9 mouse cellular contexts compared by ENCODE assay signal in the genomic region with DNA sequence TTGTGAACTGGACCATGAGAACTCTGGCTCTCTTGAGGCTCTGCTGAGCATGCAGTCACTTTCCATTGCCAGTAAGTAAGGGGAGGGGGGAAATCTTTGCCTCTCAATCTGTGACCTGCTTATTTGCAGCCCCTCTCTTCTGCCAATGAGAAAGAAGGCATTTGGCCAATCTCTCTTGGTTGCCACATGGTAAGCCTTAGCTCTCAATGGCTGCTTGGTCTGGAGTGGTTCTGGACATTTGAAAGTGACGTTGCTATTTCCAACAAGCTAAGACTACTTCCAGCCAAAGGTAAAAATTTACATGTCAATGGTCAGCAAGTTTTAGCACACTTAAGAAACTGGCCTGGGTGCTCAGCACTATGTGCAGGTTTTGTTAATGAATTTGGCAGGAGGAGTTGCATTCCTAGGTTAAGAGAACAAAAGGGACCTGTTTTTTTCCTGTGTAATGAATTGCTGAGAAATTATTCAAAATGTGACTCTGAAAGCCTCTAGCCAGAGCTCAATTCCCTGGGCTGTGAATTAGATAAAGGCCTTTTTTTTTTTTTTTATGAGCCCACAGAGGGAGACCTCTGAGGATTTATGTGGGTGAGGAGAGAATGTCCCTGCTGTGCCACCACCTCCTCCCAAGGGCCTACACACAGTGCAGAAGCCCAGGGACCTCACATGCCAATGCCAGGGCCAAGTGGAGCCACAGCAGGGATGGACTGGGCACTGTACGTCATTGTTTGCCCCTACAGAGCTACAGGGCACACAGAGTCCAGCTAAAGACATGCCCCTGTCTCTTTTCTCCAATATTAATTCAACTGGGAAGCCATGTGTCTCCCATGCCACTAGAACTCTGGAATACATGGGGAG.
DNase-seq lines count a peak whose midpoint lies in the region; ATAC-seq and TF ChIP-seq lines count a peak whose summit lies in the region.
"Had no signal": no experiment of that assay in that cellular context is flagged by ENCODE, and none has a peak within 500 bp of the region (broad histone marks: within the 10 kb centered on the region; RNA-seq: fewer than 3 reads in every experiment).

No protein-coding gene starts in this region.

- peaks cover 6% of the 10 kb centered on the region; the same call in 1 of the 2 replicates for H3K9me3 ChIP-seq in forebrain, embryonic 13.5 days (replicated peaks)
- no peaks in the 10 kb centered on the region for H3K9me3 ChIP-seq in forebrain, embryonic 11.5 days (ENCODE audit: control insufficient read depth, low read length)

- WGBS in forebrain, embryonic 13.5 days, result 36% methylated on average over 2 of the region's 2 CpGs
- WGBS in forebrain, embryonic 11.5 days, result 53% methylated on average over 2 of the region's 2 CpGs

- H3K27ac ChIP-seq in forebrain, embryonic 13.5 days, result no peak overlapping the region
- H3K27ac ChIP-seq in forebrain, embryonic 11.5 days (ENCODE audit: low read depth, low read length), result no peak overlapping the region
- H3K27ac ChIP-seq in layer of hippocampus, adult 2 months, result peak overlapping the region; percentile 79

- H3K27me3 ChIP-seq in forebrain, embryonic 13.5 days, result no peaks in the 10 kb centered on the region
- H3K27me3 ChIP-seq in forebrain, embryonic 11.5 days (ENCODE audit: control insufficient read depth, insufficient read depth, low read length), result no peaks in the 10 kb centered on the region

- H3K36me3 ChIP-seq in forebrain, embryonic 13.5 days (ENCODE audit: poor library complexity, severe bottlenecking), result no peaks in the 10 kb centered on the region
- no peaks in the 10 kb centered on the region for H3K36me3 ChIP-seq in forebrain, embryonic 11.5 days (ENCODE audit: control insufficient read depth, insufficient read depth, low read length)

- no peak overlapping the region for H3K4me2 ChIP-seq in forebrain, embryonic 13.5 days
- H3K4me2 ChIP-seq in forebrain, embryonic 11.5 days (ENCODE audit: low read depth, low read length, severe bottlenecking), result no peak overlapping the region

- no peak overlapping the region for H3K4me3 ChIP-seq in forebrain, embryonic 13.5 days
- H3K4me3 ChIP-seq in forebrain, embryonic 11.5 days (ENCODE audit: low read depth, low read length), result no peak overlapping the region
- H3K4me3 ChIP-seq in layer of hippocampus, adult 2 months, result no peak overlapping the region

- no peak for DNase-seq in forebrain, embryonic 11.5 days (ENCODE audit: low spot score)
- peak; percentile 38 to 66 for DNase-seq in layer of hippocampus, adult 2 months (ENCODE audit: low spot score in 2 of 2)
- no peak for DNase-seq in layer of hippocampus, adult 9-10 months (ENCODE audit: low spot score)
- peak; percentile 60 for DNase-seq in adipocyte (ENCODE audit: low spot score)
- peak; percentile 55 for DNase-seq in layer of hippocampus, adult 9-11 months
- DNase-seq: thymus, adult 18-20 months had no signal

- no peak overlapping the region for H3K9ac ChIP-seq in forebrain, embryonic 13.5 days
- H3K9ac ChIP-seq in forebrain, embryonic 11.5 days (ENCODE audit: low read length), result no peak overlapping the region

- H3K4me1 ChIP-seq in forebrain, embryonic 13.5 days, result peaks cover 11% of the 10 kb centered on the region
- H3K4me1 ChIP-seq in forebrain, embryonic 11.5 days (replicated peaks; ENCODE audit: control insufficient read depth, insufficient read depth, low read length), result peaks cover 3% of the 10 kb centered on the region; the same call in 1 of the 2 replicates

- TF ChIP-seq CTCF in layer of hippocampus, adult 2 months (conservative IDR thresholded peaks at IDR 0.05), result no peak

- ATAC-seq in forebrain, embryonic 13.5 days, result peak; percentile 78
- ATAC-seq in forebrain, embryonic 11.5 days (replicated peaks; ENCODE audit: low FRiP score), result no peak
- no peak for ATAC-seq in activated CD4-positive, CD25-positive, alpha-beta regulatory T cell, adult 4 months
- ATAC-seq in megakaryocyte-erythroid progenitor cell, adult 5-6 weeks (replicated peaks; ENCODE audit: low FRiP score, low TSS enrichment, poor library complexity, severe bottlenecking), result no peak

Comparison
In these comparisons a context has a peak if more than half of its experiments do, and no peak if none do; other contexts are left out.
1. DNase-seq: peak in layer of hippocampus, adult 2 months (2 of 2), adipocyte (single experiment) and layer of hippocampus, adult 9-11 months (single experiment); none in forebrain, embryonic 11.5 days (single experiment) and layer of hippocampus, adult 9-10 months (single experiment).